Comparison of ENCODE assay signal across 10 mouse cellular contexts in the genomic region with DNA sequence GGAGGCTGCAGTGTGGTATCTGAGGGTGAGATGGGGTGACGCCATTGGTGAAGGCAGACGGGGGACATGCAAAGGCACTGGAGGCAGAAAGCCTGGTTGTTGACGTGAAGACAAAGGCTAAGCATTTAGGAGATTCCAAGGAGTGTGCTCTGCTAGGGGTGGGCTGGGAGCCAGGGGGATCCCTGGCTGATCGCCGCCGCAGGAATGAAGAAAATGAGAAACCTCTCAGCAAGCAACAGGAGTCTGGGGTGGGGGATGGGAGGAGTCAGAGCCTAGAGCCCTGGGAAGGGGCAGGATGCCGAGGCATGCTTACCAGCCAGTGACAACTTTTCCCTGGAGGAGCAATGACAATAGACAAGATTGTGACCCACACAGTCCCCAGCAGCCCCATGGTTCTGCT. TPM values are rescaled to one million over a fixed set of nuclear protein-coding genes. Genes with fewer than 3 reads are reported as not detected.
DNase-seq lines count a peak whose midpoint lies in the region; ATAC-seq and TF ChIP-seq lines count a peak whose summit lies in the region.
"Had no signal": no experiment of that assay in that cellular context is flagged by ENCODE, and none has a peak within 500 bp of the region (broad histone marks: within the 10 kb centered on the region; RNA-seq: fewer than 3 reads in every experiment).

No protein-coding gene starts in this region.

- no peak for TF ChIP-seq POLR2A in brain, embryonic 14.5 days (IDR thresholded peaks at IDR 0.05; ENCODE audit: borderline replicate concordance, extremely low read depth, insufficient read depth, insufficient read length, poor library complexity, severe bottlenecking)

- DNase-seq in forebrain, embryonic 14.5 days (ENCODE audit: low spot score) = peak; percentile 39
- no peak for DNase-seq in forebrain, postnatal 0 days
- peak; percentile 43 for DNase-seq in liver
- DNase-seq in liver, embryonic 11.5 days (ENCODE audit: low spot score) = no peak
- DNase-seq in brain, embryonic 14.5 days (ENCODE audit: low read depth) = peak; percentile 53
- peak; percentile 53 for DNase-seq in kidney, postnatal 14 days
- no peak for DNase-seq in right cerebral cortex, postnatal 10 days (ENCODE audit: low spot score in 2 of 2)
- DNase-seq: layer of hippocampus, postnatal 36 days had no signal

- TF ChIP-seq CTCF in forebrain, postnatal 0 days (IDR thresholded peaks at IDR 0.05; ENCODE audit: low read depth) = no peak
- TF ChIP-seq CTCF in brain, embryonic 14.5 days (IDR thresholded peaks at IDR 0.05; ENCODE audit: borderline replicate concordance, extremely low read depth, insufficient read depth, insufficient read length) = no peak

- H3K9me3 ChIP-seq in forebrain, embryonic 14.5 days (replicated peaks; ENCODE audit: control insufficient read depth, low read length) = no peaks in the 10 kb centered on the region
- H3K9me3 ChIP-seq in forebrain, postnatal 0 days (ENCODE audit: low read length) = no peaks in the 10 kb centered on the region
- no peaks in the 10 kb centered on the region for H3K9me3 ChIP-seq in liver, embryonic 11.5 days (ENCODE audit: control insufficient read depth, low read length)
- H3K9me3 ChIP-seq in neural tube, embryonic 15.5 days (replicated peaks) = no peaks in the 10 kb centered on the region

- 11% methylated on average over 7 of the region's 7 CpGs for WGBS in forebrain, embryonic 14.5 days
- 14% methylated on average over 7 of the region's 7 CpGs for WGBS in forebrain, postnatal 0 days
- WGBS in liver, embryonic 11.5 days = 39% methylated on average over 7 of the region's 7 CpGs
- 40% methylated on average over 7 of the region's 7 CpGs for WGBS in neural tube, embryonic 15.5 days

- peaks cover 12% of the 10 kb centered on the region; the same call in 1 of the 2 replicates for H3K4me1 ChIP-seq in forebrain, embryonic 14.5 days (ENCODE audit: control insufficient read depth, insufficient read depth, low read length)
- H3K4me1 ChIP-seq in forebrain, postnatal 0 days (ENCODE audit: insufficient read depth) = no peaks in the 10 kb centered on the region
- peaks cover 13% of the 10 kb centered on the region for H3K4me1 ChIP-seq in liver, embryonic 11.5 days (replicated peaks; ENCODE audit: control insufficient read depth, insufficient read depth, low read length)
- H3K4me1 ChIP-seq in neural tube, embryonic 15.5 days = peaks cover 19% of the 10 kb centered on the region

- H3K27ac ChIP-seq in forebrain, embryonic 14.5 days (ENCODE audit: low read depth, low read length) = no peak overlapping the region
- no peak overlapping the region for H3K27ac ChIP-seq in forebrain, postnatal 0 days (ENCODE audit: low read depth, low read length)
- H3K27ac ChIP-seq in liver, embryonic 11.5 days (ENCODE audit: low read depth, low read length) = no peak overlapping the region
- no peak overlapping the region for H3K27ac ChIP-seq in neural tube, embryonic 15.5 days (replicated peaks)

- H3K4me3 ChIP-seq in forebrain, embryonic 14.5 days (ENCODE audit: low read depth, low read length) = no peak overlapping the region
- no peak overlapping the region for H3K4me3 ChIP-seq in forebrain, postnatal 0 days (ENCODE audit: low read depth, low read length)
- no peak overlapping the region for H3K4me3 ChIP-seq in liver, embryonic 11.5 days (ENCODE audit: low read depth, low read length)
- no peak overlapping the region for H3K4me3 ChIP-seq in neural tube, embryonic 15.5 days (replicated peaks)

- H3K9ac ChIP-seq in forebrain, embryonic 14.5 days (ENCODE audit: low read length) = peak overlapping the region; percentile 17; the same call in 1 of the 2 replicates
- H3K9ac ChIP-seq in forebrain, postnatal 0 days = no peak overlapping the region
- no peak overlapping the region for H3K9ac ChIP-seq in liver, embryonic 11.5 days (ENCODE audit: low read depth, low read length)
- no peak overlapping the region for H3K9ac ChIP-seq in neural tube, embryonic 15.5 days (replicated peaks)

- no peaks in the 10 kb centered on the region for H3K36me3 ChIP-seq in forebrain, embryonic 14.5 days (ENCODE audit: control insufficient read depth, insufficient read depth, low read length)
- H3K36me3 ChIP-seq in forebrain, postnatal 0 days (ENCODE audit: insufficient read depth) = no peaks in the 10 kb centered on the region
- no peaks in the 10 kb centered on the region for H3K36me3 ChIP-seq in liver, embryonic 11.5 days (ENCODE audit: control insufficient read depth, insufficient read depth, low read length)
- no peaks in the 10 kb centered on the region for H3K36me3 ChIP-seq in neural tube, embryonic 15.5 days

- no peaks in the 10 kb centered on the region for H3K27me3 ChIP-seq in forebrain, embryonic 14.5 days (replicated peaks; ENCODE audit: control insufficient read depth, insufficient read depth, low read length)
- H3K27me3 ChIP-seq in forebrain, postnatal 0 days (ENCODE audit: insufficient read depth, low read length) = no peaks in the 10 kb centered on the region
- H3K27me3 ChIP-seq in liver, embryonic 11.5 days (replicated peaks; ENCODE audit: control insufficient read depth, insufficient read depth, low read length) = no peaks in the 10 kb centered on the region
- no peaks in the 10 kb centered on the region for H3K27me3 ChIP-seq in neural tube, embryonic 15.5 days (replicated peaks)

- no peak overlapping the region for H3K4me2 ChIP-seq in forebrain, embryonic 14.5 days (ENCODE audit: low read length)
- no peak overlapping the region for H3K4me2 ChIP-seq in forebrain, postnatal 0 days (ENCODE audit: low read depth)
- H3K4me2 ChIP-seq in liver, embryonic 11.5 days = no peak overlapping the region
- no peak overlapping the region for H3K4me2 ChIP-seq in neural tube, embryonic 15.5 days

- no peak for ATAC-seq in forebrain, embryonic 14.5 days
- no peak for ATAC-seq in forebrain, postnatal 0 days
- ATAC-seq in liver, embryonic 11.5 days (replicated peaks; ENCODE audit: low FRiP score) = no peak
- ATAC-seq in neural tube, embryonic 15.5 days (ENCODE audit: low FRiP score) = no peak
- ATAC-seq: CD4-positive, CD25-positive, alpha-beta regulatory T cell, adult 4 months had no signal

RNA-seq across cellular contexts. Expression of gene Ifnlr1, which starts 30.6 kb away (rescaled TPM):
- polyA plus RNA-seq in forebrain, embryonic 14.5 days (2014; fragmentation: Nextera tagmentation; extraction: Ambion mirVana) = 0.15 TPM in 1 of 2 replicates, not detected in the other
- 0.10 and 0.46 TPM in 2 replicates for total RNA-seq in forebrain, postnatal 0 days (2014; rRNA removed)
- polyA plus RNA-seq in forebrain, postnatal 0 days (2015; fragmentation: Nextera tagmentation; extraction: Ambion mirVana) = 0.08 and 0.09 TPM in 2 replicates
- 0.07 and 0.13 TPM in 2 replicates for polyA plus RNA-seq in liver, embryonic 11.5 days (2014; fragmentation: Nextera tagmentation; extraction: Ambion mirVana)
- 0.50 and 0.62 TPM in 2 replicates for polyA plus RNA-seq in brain, embryonic 14.5 days (2012; rRNA removed)
- polyA plus RNA-seq in neural tube, embryonic 15.5 days (2015; fragmentation: Nextera tagmentation; extraction: Ambion mirVana) = 0.46 and 0.47 TPM in 2 replicates
- polyA plus RNA-seq: CD4-positive, CD25-positive, alpha-beta regulatory T cell, adult 4 months had no signal

Comparison
In these comparisons a context has a peak if more than half of its experiments do, and no peak if none do; other contexts are left out.
1. DNase-seq: peak in forebrain, embryonic 14.5 days (single experiment), liver (single experiment), brain, embryonic 14.5 days (single experiment) and kidney, postnatal 14 days (single experiment); none in forebrain, postnatal 0 days (single experiment), liver, embryonic 11.5 days (single experiment) and right cerebral cortex, postnatal 10 days (0 of 2).